In the genomic region with DNA sequence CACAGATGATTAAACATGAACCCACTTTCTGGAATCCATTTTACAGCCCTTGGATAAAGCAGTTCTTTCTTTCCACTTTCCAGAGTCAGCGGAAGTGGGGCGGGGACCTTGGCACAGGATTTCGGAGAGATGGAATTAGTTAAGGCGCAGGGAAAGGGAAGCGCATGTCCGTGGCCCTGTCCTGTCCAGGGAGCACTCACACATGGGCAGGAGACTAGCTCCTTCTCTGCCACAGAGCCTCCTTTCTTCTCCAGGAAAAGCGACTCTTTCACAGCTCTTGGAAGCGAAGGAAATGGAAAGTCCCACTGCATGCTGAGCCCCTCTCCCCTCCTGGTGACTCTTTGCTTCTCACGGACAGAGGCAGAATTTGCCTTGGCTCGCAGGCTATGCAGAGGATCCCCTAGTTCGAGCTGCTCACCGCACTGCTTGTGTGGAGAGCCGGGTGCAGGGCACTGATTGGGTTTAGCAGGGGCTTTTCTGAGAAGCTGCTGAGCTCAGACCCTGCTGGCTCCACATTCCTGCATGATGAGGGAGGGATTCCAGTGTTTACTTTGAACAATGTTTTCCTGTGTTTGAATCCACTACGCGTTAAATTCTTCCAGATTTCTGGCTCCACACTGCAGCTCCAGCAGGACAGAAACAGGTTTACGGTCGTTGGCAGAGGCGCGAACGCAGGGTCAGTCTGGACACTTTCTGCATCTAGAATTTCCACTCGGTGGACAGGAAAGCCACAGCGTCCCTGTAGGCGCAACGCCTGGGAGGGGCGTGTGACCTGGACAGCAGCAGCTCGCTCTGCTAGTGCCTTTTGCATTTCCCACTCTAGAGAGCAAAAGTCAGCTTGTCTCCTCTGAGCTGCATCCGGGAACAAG, we compare ENCODE assay signal across 8 mouse cellular contexts. TPM values are rescaled to one million over a fixed set of nuclear protein-coding genes. Genes with fewer than 3 reads are reported as not detected.
DNase-seq lines count a peak whose midpoint lies in the region; ATAC-seq and TF ChIP-seq lines count a peak whose summit lies in the region.

No protein-coding gene starts in this region.

- H3K4me3 ChIP-seq in embryonic facial prominence, embryonic 13.5 days: peak overlapping the region; percentile 29
- peak overlapping the region; percentile 2; the same call in 1 of the 2 replicates for H3K4me3 ChIP-seq in heart, adult 2 months
- H3K4me3 ChIP-seq in limb, embryonic 15.5 days: peak overlapping the region; percentile 25
- H3K4me3 ChIP-seq in neural tube, embryonic 11.5 days (ENCODE audit: low read depth, low read length): no peak overlapping the region

- H3K79me2 ChIP-seq in heart, adult 2 months (replicated peaks; ENCODE audit: control insufficient read depth, insufficient read depth, low read length): no peaks in the 10 kb centered on the region

- 0 out of 2 replicates have a peak, but pooled peaks have one; percentile 27 for TF ChIP-seq POLR2A in heart, adult 2 months (IDR thresholded peaks at IDR 0.05; ENCODE audit: insufficient read depth, low read depth, low read length)

- no peak for TF ChIP-seq EP300 in heart, adult 2 months (IDR thresholded peaks at IDR 0.05; ENCODE audit: insufficient read depth, low read depth, low read length)

- no peaks in the 10 kb centered on the region for H3K9me3 ChIP-seq in embryonic facial prominence, embryonic 13.5 days
- no peaks in the 10 kb centered on the region for H3K9me3 ChIP-seq in limb, embryonic 15.5 days
- no peaks in the 10 kb centered on the region for H3K9me3 ChIP-seq in neural tube, embryonic 11.5 days (ENCODE audit: control insufficient read depth, low read length)

- no peaks in the 10 kb centered on the region for H3K36me3 ChIP-seq in embryonic facial prominence, embryonic 13.5 days
- no peaks in the 10 kb centered on the region for H3K36me3 ChIP-seq in heart, adult 2 months (ENCODE audit: control insufficient read depth, insufficient read depth, low read length)
- H3K36me3 ChIP-seq in limb, embryonic 15.5 days: no peaks in the 10 kb centered on the region
- H3K36me3 ChIP-seq in neural tube, embryonic 11.5 days (ENCODE audit: control insufficient read depth, insufficient read depth, low read length): no peaks in the 10 kb centered on the region

- ATAC-seq in embryonic facial prominence, embryonic 13.5 days (ENCODE audit: insufficient number of reproducible peaks, insufficient read depth, low FRiP score, low TSS enrichment, low read depth): peak; percentile 94
- peak; percentile 96 for ATAC-seq in limb, embryonic 15.5 days (ENCODE audit: insufficient number of reproducible peaks, low FRiP score, low TSS enrichment, low read depth)
- ATAC-seq in neural tube, embryonic 11.5 days (ENCODE audit: insufficient read depth, low FRiP score, low TSS enrichment): peak; percentile 67; the same call in 1 of the 2 replicates

- peak overlapping the region; percentile 61 for H3K9ac ChIP-seq in embryonic facial prominence, embryonic 13.5 days
- peak overlapping the region; percentile 17; the same call in 1 of the 2 replicates for H3K9ac ChIP-seq in heart, adult 2 months (ENCODE audit: low read depth, low read length)
- 0 out of 2 replicates have a peak overlapping the region, but pooled peaks have one; percentile 2 for H3K9ac ChIP-seq in limb, embryonic 15.5 days
- H3K9ac ChIP-seq in neural tube, embryonic 11.5 days (ENCODE audit: low read length): peak overlapping the region; percentile 39

- H3K4me2 ChIP-seq in embryonic facial prominence, embryonic 13.5 days: peak overlapping the region; percentile 56
- H3K4me2 ChIP-seq in limb, embryonic 15.5 days: peak overlapping the region; percentile 44
- H3K4me2 ChIP-seq in neural tube, embryonic 11.5 days (ENCODE audit: low read depth): peak overlapping the region; percentile 38

- intact Hi-C loops in heart, adult 2 months (cut with DNase I): no loop called here

- WGBS in embryonic facial prominence, embryonic 13.5 days: 1% methylated on average over 27 of the region's 27 CpGs
- WGBS in heart, adult 2 months: 15% methylated on average over 27 of the region's 27 CpGs
- WGBS in limb, embryonic 15.5 days: 2% methylated on average over 27 of the region's 27 CpGs
- WGBS in neural tube, embryonic 11.5 days: 6% methylated on average over 27 of the region's 27 CpGs

- no peaks in the 10 kb centered on the region for H3K27me3 ChIP-seq in embryonic facial prominence, embryonic 13.5 days
- H3K27me3 ChIP-seq in heart, adult 2 months (ENCODE audit: control insufficient read depth, insufficient read depth, low read length): no peaks in the 10 kb centered on the region
- H3K27me3 ChIP-seq in limb, embryonic 15.5 days: no peaks in the 10 kb centered on the region
- no peaks in the 10 kb centered on the region for H3K27me3 ChIP-seq in neural tube, embryonic 11.5 days (ENCODE audit: control insufficient read depth, insufficient read depth, low read length)

- H3K4me1 ChIP-seq in embryonic facial prominence, embryonic 13.5 days: peaks cover 28% of the 10 kb centered on the region
- H3K4me1 ChIP-seq in heart, adult 2 months (ENCODE audit: control insufficient read depth, insufficient read depth, low read length): peaks cover 4% of the 10 kb centered on the region
- H3K4me1 ChIP-seq in limb, embryonic 15.5 days: peaks cover 24% of the 10 kb centered on the region
- peaks cover 7% of the 10 kb centered on the region for H3K4me1 ChIP-seq in neural tube, embryonic 11.5 days (ENCODE audit: control insufficient read depth, insufficient read depth, low read length)

- H3K27ac ChIP-seq in embryonic facial prominence, embryonic 13.5 days: peak overlapping the region; percentile 99
- H3K27ac ChIP-seq in heart, adult 2 months: peak overlapping the region; percentile 78
- peak overlapping the region; percentile 99 for H3K27ac ChIP-seq in limb, embryonic 15.5 days
- peak overlapping the region; percentile 45 for H3K27ac ChIP-seq in neural tube, embryonic 11.5 days (ENCODE audit: low read depth, low read length)

- no peak for TF ChIP-seq CTCF in heart, adult 2 months (IDR thresholded peaks at IDR 0.05)

- peak; percentile 9 for DNase-seq in adrenal gland, adult 2 months
- no peak for DNase-seq in adrenal gland, postnatal 4 days (ENCODE audit: low spot score in 2 of 2)
- peak; percentile 63 to 67 for DNase-seq in heart, adult 2 months
- peak; percentile 16 for DNase-seq in kidney, adult 11 months
- DNase-seq in neural tube, embryonic 11.5 days (ENCODE audit: low spot score): peak; percentile 67
- no peak for DNase-seq in thymus, adult 18-20 months

RNA-seq across cellular contexts. Expression of a gene that starts 16.0 kb away (rescaled TPM):
- total RNA-seq in adrenal gland, adult 2 months (2021): not detected
- 0.16 TPM in 1 of 2 replicates, not detected in the other for polyA plus RNA-seq in adrenal gland, adult 2 months (2012; rRNA removed)
- under 1 TPM in 1 of 2 experiments, not detected in 1; 0.73 TPM for total RNA-seq in adrenal gland, postnatal 4 days (2021)
- 0.41 and 1.2 TPM in 2 replicates for polyA plus RNA-seq in embryonic facial prominence, embryonic 13.5 days (2015; fragmentation: Nextera tagmentation; extraction: Ambion mirVana)
- not detected for total RNA-seq in heart, adult 2 months (2021)
- 1.4 TPM in 1 of 2 replicates, not detected in the other for polyA plus RNA-seq in heart, adult 2 months (2012; rRNA removed)
- polyA plus RNA-seq in limb, embryonic 15.5 days (2015; fragmentation: Nextera tagmentation; extraction: Ambion mirVana): 0.22 TPM in 1 of 2 replicates, not detected in the other
- polyA plus RNA-seq in neural tube, embryonic 11.5 days (2014; fragmentation: Nextera tagmentation; extraction: Ambion mirVana): not detected in 2 replicates

Comparison
In these comparisons a context has a peak if more than half of its experiments do, and no peak if none do; other contexts are left out.
1. DNase-seq: peak in adrenal gland, adult 2 months (single experiment), heart, adult 2 months (2 of 2), kidney, adult 11 months (single experiment) and neural tube, embryonic 11.5 days (single experiment); none in adrenal gland, postnatal 4 days (0 of 2) and thymus, adult 18-20 months (0 of 2).
2. H3K27ac ChIP-seq: peak in every context shown above with its lines; median percentile 99 in embryonic facial prominence, embryonic 13.5 days; 99 in limb, embryonic 15.5 days; 78 in heart, adult 2 months; 45 in neural tube, embryonic 11.5 days.
3. H3K9ac ChIP-seq: peak in every context shown above with its lines; median percentile 61 in embryonic facial prominence, embryonic 13.5 days; 39 in neural tube, embryonic 11.5 days; 17 in heart, adult 2 months; 2 in limb, embryonic 15.5 days.
4. Peak in every context shown above with its lines, with median percentiles within 50 percentile points of each other: ATAC-seq and H3K4me2 ChIP-seq.